Mouse (Mus musculus) gonadal fat pad, adult 2 months (tissue): ENCODE data around the gene Vmn1r85. TPM values are rescaled to one million over a fixed set of nuclear protein-coding genes. Genes with fewer than 3 reads are reported as not detected.

Source experiments
- DNase-seq: peaks from one replicate; pipeline ENCODE4 v3.0.0-alpha.2; 2012; ENCODE audit warnings: low read depth
- polyA plus RNA-seq: library from polyadenylated mRNA; depleted of rRNA; stranded (reverse); fragments of >200 nt; gene quantifications from 2 replicates; pipeline ENCODE4 v1.2.3, GENCODE M21; 2012; rRNA removed

The Vmn1r85 gene
- polyA plus RNA-seq, 1 experiment = not detected

DNA sequence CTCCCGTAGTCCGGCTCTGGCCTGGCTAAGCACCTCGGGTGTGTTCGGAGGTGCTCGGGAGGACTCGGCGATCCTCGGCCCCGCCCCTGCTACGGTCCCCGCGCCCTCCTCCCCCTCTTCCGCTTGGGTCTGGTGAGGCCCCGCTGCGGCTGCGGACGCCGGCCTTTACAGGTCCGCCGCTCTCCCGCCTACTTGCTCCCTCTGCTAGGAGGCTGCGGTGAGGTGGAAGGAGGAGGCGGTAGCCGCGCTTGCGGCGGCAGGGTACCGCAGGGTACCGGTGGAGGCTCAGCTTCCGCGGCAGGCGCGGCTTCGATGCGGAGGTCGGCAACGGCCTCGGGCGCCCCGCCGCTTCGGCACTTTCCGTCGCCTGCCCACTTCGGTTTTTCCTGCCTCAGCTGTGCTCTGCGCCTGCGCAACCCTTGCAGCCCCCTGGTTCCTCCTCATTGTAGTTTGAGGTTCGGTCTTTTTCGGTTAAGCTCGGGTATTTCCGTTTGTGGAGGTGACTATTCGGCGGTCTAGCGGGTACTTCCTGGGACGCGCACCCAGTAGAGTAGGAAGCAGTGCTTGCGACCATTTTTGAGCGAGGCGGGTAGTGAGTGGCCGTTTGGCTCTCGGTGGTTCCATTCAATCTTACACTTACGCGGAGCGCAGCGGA is 56.9 kb downstream of the Vmn1r85 start, which contains the start of gene Ube2m:
Ube2m (minus strand) TSS at position 375 of the 655 bp plus-strand sequence.
- DNase-seq = no peak

DNA sequence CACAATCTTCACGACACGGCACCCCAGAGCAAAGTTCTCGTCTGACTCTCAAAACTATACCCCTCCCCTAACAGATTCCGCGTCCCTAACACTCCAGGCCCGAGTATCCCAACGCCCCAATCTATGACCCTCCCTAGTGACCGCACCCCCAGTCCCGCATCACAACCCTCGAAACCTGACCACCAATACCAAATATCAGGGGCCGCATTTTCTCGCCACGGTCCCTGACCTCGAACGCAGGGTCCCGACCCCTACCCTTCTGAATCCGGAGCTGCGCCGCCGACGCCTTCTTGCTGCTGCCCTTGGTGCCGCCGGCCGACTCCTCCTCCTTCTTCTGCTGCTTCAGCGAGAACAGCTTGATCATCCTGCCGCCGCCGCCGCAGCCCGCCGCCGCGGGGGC is 57.6 kb downstream of the Vmn1r85 start:
- no peak for DNase-seq

DNA sequence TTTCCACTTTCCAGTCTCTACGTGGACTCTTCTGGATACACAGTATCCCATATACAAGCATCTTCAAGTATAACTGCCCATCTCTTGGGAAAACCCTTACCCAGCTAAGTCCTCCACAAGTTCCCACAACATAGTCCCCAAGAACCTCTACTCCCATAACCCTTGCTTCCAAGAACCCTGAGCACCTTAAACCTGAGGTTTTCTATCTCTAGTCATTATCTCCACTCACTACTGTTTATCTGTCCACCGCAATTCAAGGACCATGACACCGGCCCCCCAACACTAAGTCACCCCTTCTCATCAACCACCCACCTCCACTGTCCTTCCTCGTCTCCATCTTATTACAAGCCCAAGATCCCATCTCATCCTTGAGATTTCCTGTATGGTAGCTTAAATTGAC is 58.2 kb downstream of the Vmn1r85 start:
- no peak for DNase-seq

DNA sequence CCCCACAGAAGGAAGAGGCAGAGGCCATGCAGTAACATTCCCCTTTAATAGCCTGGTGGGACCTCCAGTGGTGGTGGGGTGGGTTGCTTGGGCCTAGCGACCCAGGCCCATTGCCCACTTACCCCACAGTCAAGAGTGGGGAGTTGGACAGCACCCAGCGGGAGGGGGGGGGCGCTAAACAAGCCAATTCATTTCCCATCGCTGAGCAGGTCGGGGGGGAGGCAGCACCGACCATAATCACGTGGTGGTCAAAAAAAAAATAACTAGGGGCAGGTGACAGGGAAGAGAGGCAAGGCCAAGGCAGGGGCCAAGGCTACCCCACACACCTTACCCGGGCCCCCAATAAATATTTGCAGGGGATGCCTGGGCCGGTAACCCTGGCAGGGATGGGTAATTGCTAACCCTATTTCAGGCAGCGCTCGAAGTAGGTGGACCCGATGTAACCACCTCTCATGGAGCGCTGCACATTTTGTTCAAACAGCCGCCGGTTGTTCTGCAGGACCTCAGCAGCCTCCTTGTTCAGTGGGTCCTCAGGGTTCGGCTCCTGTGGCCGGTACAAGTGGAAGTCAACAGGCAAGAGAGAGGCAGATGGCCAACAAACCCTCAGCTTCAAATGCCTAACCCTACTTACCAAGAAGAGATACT is 59.6 kb downstream of the Vmn1r85 start:
- DNase-seq = no peak

DNA sequence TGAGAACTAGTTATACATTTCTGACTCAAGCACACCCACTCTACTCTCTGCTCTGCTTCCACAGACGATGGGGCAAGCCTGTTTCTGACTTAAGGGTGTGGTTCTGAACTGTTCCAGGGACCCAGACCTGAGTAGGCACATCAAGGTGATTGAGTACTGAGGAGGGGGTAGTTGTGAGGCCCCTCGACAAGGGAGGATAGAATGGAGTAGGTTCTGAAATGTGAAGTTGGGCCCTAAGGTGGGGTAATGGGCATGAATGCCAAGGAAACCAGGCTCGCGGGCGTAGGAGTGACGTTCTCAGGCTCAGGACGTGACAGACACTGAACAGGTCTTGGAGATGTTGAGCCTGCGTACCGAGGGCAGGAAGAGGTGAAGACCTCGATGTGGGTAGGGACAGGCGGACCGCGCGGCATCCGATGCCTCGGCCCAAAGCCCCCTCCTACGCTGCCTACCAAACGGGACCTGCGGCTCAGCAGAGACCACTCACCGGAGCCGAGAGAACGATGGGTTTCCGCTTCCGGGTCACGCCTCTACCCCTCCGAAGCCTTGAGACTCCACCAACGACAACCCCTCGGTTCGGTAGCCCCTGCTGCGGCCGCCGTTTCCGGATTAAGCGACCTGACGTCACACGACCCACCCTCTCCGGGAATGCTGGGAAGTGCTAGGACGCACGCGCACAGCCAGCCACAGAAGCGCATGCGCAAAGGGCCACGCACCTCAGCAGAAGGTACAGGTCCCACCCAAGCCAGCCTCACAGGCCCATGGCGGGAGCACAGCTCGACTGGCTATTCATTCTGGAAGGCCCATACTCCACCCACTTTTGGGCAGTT is 60.6 kb downstream of the Vmn1r85 start, which contains the start of gene Chmp2a:
Chmp2a (minus strand) TSS at position 660 of the 830 bp plus-strand sequence.
- no peak for DNase-seq

DNA sequence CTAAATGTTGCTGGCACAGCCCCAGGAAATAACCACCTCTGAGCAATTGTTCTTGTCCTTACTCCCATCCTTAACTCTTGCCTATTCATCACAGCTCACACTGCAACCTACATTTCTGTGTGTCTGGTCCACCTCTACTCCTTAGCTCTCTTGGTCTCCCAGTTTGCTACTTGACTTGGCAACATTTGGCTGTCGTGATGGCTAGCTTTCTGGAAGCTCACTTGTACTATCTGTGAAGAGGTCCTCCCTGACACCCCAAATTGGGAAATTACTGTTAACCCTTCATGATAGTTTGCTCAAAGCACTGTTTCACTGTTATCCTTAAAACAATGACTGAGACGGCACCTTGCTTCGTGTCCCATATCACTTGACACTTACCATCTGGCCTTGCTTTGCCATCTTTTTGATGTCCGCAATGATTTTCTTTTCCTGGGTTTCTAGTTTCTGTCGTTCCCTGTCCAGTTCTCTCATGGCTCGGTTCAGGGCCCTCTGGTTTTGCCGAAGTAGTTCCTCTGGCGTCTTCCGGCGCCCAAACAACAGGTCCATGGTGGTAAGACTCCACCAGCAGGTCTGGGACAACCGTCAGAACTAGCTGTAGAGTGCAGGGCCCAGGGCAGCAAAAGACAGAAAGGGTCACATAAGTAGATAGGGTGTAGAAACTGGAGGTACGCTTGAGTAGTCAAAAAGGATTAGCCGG is 61.4 kb downstream of the Vmn1r85 start:
- no peak for DNase-seq

Other genes starting within 250 kb of the Vmn1r85 start
- gene Zfp128, start 214.0 kb downstream of the Vmn1r85 start, polyA plus RNA-seq = 1.4 and 1.5 TPM in 2 replicates
- 11.1 and 13.1 TPM in 2 replicates for gene Zscan22, start 197.4 kb downstream of the Vmn1r85 start, polyA plus RNA-seq
- gene Rps5, start 172.9 kb downstream of the Vmn1r85 start, polyA plus RNA-seq = 2,418 and 2,737 TPM in 2 replicates
- gene Rnf225, start 167.8 kb downstream of the Vmn1r85 start, polyA plus RNA-seq = 1.7 and 3.1 TPM in 2 replicates
- 10.3 and 10.5 TPM in 2 replicates for gene Zfp324, start 129.3 kb downstream of the Vmn1r85 start, polyA plus RNA-seq
- 7.0 and 8.1 TPM in 2 replicates for gene Zfp446, start 117.3 kb downstream of the Vmn1r85 start, polyA plus RNA-seq
- 0.19 and 0.51 TPM in 2 replicates for gene Slc27a5, start 97.0 kb downstream of the Vmn1r85 start, polyA plus RNA-seq
- gene Trim28, start 96.1 kb downstream of the Vmn1r85 start, polyA plus RNA-seq = 214 and 282 TPM in 2 replicates
- gene Zbtb45, start 85.1 kb downstream of the Vmn1r85 start, polyA plus RNA-seq = 12.7 and 17.3 TPM in 2 replicates
- gene Chmp2a, start 60.4 kb downstream of the Vmn1r85 start, polyA plus RNA-seq = 116 and 142 TPM in 2 replicates
- 187 and 192 TPM in 2 replicates for gene Ube2m, start 56.9 kb downstream of the Vmn1r85 start, polyA plus RNA-seq
- 3.6 and 3.7 TPM in 2 replicates for gene Mzf1, start 40.4 kb downstream of the Vmn1r85 start, polyA plus RNA-seq
- gene Vmn1r86, start 24.7 kb upstream of the Vmn1r85 start, polyA plus RNA-seq = not detected in 2 replicates
- not detected in 2 replicates for gene Vmn1r87, start 45.0 kb upstream of the Vmn1r85 start, polyA plus RNA-seq
- gene Vmn1r88, start 64.4 kb upstream of the Vmn1r85 start, polyA plus RNA-seq = not detected in 2 replicates
- gene Vmn1r89, start 117.8 kb upstream of the Vmn1r85 start, polyA plus RNA-seq = not detected in 2 replicates
- gene Lig1, start 182.1 kb upstream of the Vmn1r85 start, polyA plus RNA-seq = 7.0 and 7.8 TPM in 2 replicates
- 3.8 and 4.5 TPM in 2 replicates for gene Zswim9, start 183.5 kb upstream of the Vmn1r85 start, polyA plus RNA-seq
- gene Pla2g4c, start 229.5 kb upstream of the Vmn1r85 start, polyA plus RNA-seq = 0.62 and 1.1 TPM in 2 replicates